Mouse (Mus musculus) cerebellum, adult 9-11 months (tissue): ENCODE data around the gene Cfap97d2.

Experiments
- DNase-seq: peaks from one replicate; pipeline ENCODE4 v3.0.0; 2022

Cfap97d2 gene

GRCm38 (mm10) chr8:13705668-13706067 lies at the start of gene Cfap97d2:
Cfap97d2 (plus strand) TSS chr8:13705889.
- DNase-seq = peak; percentile 40

GRCm38 (mm10) chr8:13657479-13657878 lies 48.2 kb upstream of the Cfap97d2 start:
- DNase-seq = no peak

- DNase-seq = no peak
Observed at GRCm38 (mm10) chr8:13660323-13660722, 45.4 kb upstream of the Cfap97d2 start.

GRCm38 (mm10) chr8:13664711-13665210 lies 40.9 kb upstream of the Cfap97d2 start:
- no peak for DNase-seq

GRCm38 (mm10) chr8:13665538-13665937 lies 40.2 kb upstream of the Cfap97d2 start:
- DNase-seq = no peak

GRCm38 (mm10) chr8:13665944-13666343 lies 39.7 kb upstream of the Cfap97d2 start:
- DNase-seq = no peak

GRCm38 (mm10) chr8:13667917-13668316 lies 37.8 kb upstream of the Cfap97d2 start:
- DNase-seq = no peak

- no peak for DNase-seq
Observed at GRCm38 (mm10) chr8:13668367-13668766, 37.3 kb upstream of the Cfap97d2 start.

- peak; percentile 79 for DNase-seq
Observed at GRCm38 (mm10) chr8:13670011-13670471, 35.6 kb upstream of the Cfap97d2 start.

- no peak for DNase-seq
Observed at GRCm38 (mm10) chr8:13671246-13672003, 34.3 kb upstream of the Cfap97d2 start.

GRCm38 (mm10) chr8:13673215-13673614 lies 32.5 kb upstream of the Cfap97d2 start:
- DNase-seq = no peak

GRCm38 (mm10) chr8:13674294-13675010 lies 31.2 kb upstream of the Cfap97d2 start:
- DNase-seq = no peak

- DNase-seq = no peak
Observed at GRCm38 (mm10) chr8:13675121-13675520, 30.6 kb upstream of the Cfap97d2 start.

GRCm38 (mm10) chr8:13675524-13675923 lies 30.2 kb upstream of the Cfap97d2 start:
- no peak for DNase-seq

GRCm38 (mm10) chr8:13676302-13676700 lies 29.4 kb upstream of the Cfap97d2 start:
- DNase-seq = peak; percentile 88

GRCm38 (mm10) chr8:13676701-13677412 lies 28.8 kb upstream of the Cfap97d2 start:
- DNase-seq = peak; percentile 84

GRCm38 (mm10) chr8:13677413-13677883 lies 28.2 kb upstream of the Cfap97d2 start, which contains the start of gene Rasa3:
Rasa3 (minus strand) TSS chr8:13677603.
- peak; percentile 98 for DNase-seq

GRCm38 (mm10) chr8:13678182-13678581 lies 27.5 kb upstream of the Cfap97d2 start:
- DNase-seq = peak; percentile 68

GRCm38 (mm10) chr8:13684131-13684530 lies 21.6 kb upstream of the Cfap97d2 start:
- DNase-seq = no peak

GRCm38 (mm10) chr8:13685674-13686314 lies 19.9 kb upstream of the Cfap97d2 start:
- peak; percentile 74 for DNase-seq

- DNase-seq = no peak
Observed at GRCm38 (mm10) chr8:13686426-13686825, 19.3 kb upstream of the Cfap97d2 start.

- DNase-seq = no peak
Observed at GRCm38 (mm10) chr8:13687101-13687717, 18.5 kb upstream of the Cfap97d2 start.
